Mouse (Mus musculus) embryo, embryonic 11.5 days (tissue): ENCODE data around the gene Hist1h1c.
"Not testable (repeated sequence)": the region's sequence is repeated elsewhere in the genome, so short reads cannot be mapped to it uniquely, and the experiment has no call there.

ENCODE experiments used
- DNase-seq: peaks from one replicate; pipeline ENCODE4 v3.0.0-alpha.2; 2012; ENCODE audit warnings: low read depth, low spot score

Gene Hist1h1c

GRCm38 (mm10) chr13:23716261-23717042 lies 22.2 kb upstream of the Hist1h1c start:
- no peak for DNase-seq

- DNase-seq, result no peak
Observed at GRCm38 (mm10) chr13:23717176-23717575, 21.4 kb upstream of the Hist1h1c start.

GRCm38 (mm10) chr13:23717593-23718245 lies 20.9 kb upstream of the Hist1h1c start:
- DNase-seq, result not testable (repeated sequence)

GRCm38 (mm10) chr13:23724239-23724638 lies 14.4 kb upstream of the Hist1h1c start:
- DNase-seq, result no peak

GRCm38 (mm10) chr13:23725213-23725612 lies 13.4 kb upstream of the Hist1h1c start:
- DNase-seq, result no peak

GRCm38 (mm10) chr13:23728472-23729191 lies 10.0 kb upstream of the Hist1h1c start:
- no peak for DNase-seq

- no peak for DNase-seq
Observed at GRCm38 (mm10) chr13:23729192-23729525, 9.4 kb upstream of the Hist1h1c start.

GRCm38 (mm10) chr13:23729706-23730105 lies 8.9 kb upstream of the Hist1h1c start:
- DNase-seq, result no peak

GRCm38 (mm10) chr13:23730479-23730878 lies 8.1 kb upstream of the Hist1h1c start:
- no peak for DNase-seq

- DNase-seq, result no peak
Observed at GRCm38 (mm10) chr13:23732156-23732804, 6.3 kb upstream of the Hist1h1c start.

GRCm38 (mm10) chr13:23737091-23737490 lies 1.5 kb upstream of the Hist1h1c start:
- no peak for DNase-seq

- DNase-seq, result no peak
Observed at GRCm38 (mm10) chr13:23738041-23738440, 567 bp upstream of the Hist1h1c start.

GRCm38 (mm10) chr13:23739069-23739921 lies 687 bp downstream of the Hist1h1c start:
- peak; percentile 83 for DNase-seq

GRCm38 (mm10) chr13:23739922-23740252 lies 1.3 kb downstream of the Hist1h1c start:
- no peak for DNase-seq

- DNase-seq, result no peak
Observed at GRCm38 (mm10) chr13:23740256-23740840, 1.7 kb downstream of the Hist1h1c start.

GRCm38 (mm10) chr13:23740910-23741309 lies 2.3 kb downstream of the Hist1h1c start:
- DNase-seq, result no peak

- DNase-seq, result no peak
Observed at GRCm38 (mm10) chr13:23742007-23742406, 3.4 kb downstream of the Hist1h1c start.

- no peak for DNase-seq
Observed at GRCm38 (mm10) chr13:23743215-23743614, 4.6 kb downstream of the Hist1h1c start.

- no peak for DNase-seq
Observed at GRCm38 (mm10) chr13:23743963-23744362, 5.4 kb downstream of the Hist1h1c start.

- DNase-seq, result no peak
Observed at GRCm38 (mm10) chr13:23744421-23745380, 6.1 kb downstream of the Hist1h1c start.
